Mouse (Mus musculus) CD4-positive, CD25-positive, alpha-beta regulatory T cell, adult 9 weeks (primary cell): ENCODE results near the gene Riox1. TPM values are rescaled to one million over a fixed set of nuclear protein-coding genes. Genes with fewer than 3 reads are reported as not detected.

ENCODE experiments used
- polyA plus RNA-seq: library from polyadenylated mRNA; unstranded; fragments of 100-300 nt; shearing (Covaris generic); gene quantifications from one replicate; pipeline ENCODE4 v1.2.1, GENCODE M21; 2017

Gene Riox1
- 1.3 TPM for polyA plus RNA-seq

GRCm38 (mm10) chr12:83950493-83950839 is at the start of gene Riox1:
Gene Riox1 (plus strand): TSS chr12:83950608.

GRCm38 (mm10) chr12:83921535-83922381 is 28.6 kb upstream of the Riox1 start, which contains the start of gene Numb:
Gene Numb (minus strand): TSS chr12:83921934.

DNA sequence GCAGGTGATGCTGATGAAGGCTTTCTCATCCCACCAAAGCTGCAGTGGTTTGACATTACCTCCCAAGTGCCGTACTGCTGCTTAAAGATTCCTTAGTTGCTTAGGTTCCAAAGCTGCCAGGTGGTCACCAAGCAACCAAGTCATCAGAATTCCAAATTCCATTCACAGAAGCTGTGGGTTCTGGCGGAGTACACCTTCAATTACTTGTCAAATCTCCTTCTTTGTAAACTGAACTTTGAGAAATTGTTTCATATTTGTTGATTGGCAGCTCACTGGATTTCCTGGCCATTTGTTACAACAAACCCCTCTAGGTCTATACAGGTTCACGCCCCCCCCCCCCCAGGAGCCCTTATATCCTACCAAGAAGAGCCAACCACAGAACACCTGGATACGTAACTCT is 34.3 kb downstream of the Riox1 start, which contains the start of gene Heatr4:
Gene Heatr4, minus strand, starts transcription at position 101 of the 400 bp plus-strand sequence.

DNA sequence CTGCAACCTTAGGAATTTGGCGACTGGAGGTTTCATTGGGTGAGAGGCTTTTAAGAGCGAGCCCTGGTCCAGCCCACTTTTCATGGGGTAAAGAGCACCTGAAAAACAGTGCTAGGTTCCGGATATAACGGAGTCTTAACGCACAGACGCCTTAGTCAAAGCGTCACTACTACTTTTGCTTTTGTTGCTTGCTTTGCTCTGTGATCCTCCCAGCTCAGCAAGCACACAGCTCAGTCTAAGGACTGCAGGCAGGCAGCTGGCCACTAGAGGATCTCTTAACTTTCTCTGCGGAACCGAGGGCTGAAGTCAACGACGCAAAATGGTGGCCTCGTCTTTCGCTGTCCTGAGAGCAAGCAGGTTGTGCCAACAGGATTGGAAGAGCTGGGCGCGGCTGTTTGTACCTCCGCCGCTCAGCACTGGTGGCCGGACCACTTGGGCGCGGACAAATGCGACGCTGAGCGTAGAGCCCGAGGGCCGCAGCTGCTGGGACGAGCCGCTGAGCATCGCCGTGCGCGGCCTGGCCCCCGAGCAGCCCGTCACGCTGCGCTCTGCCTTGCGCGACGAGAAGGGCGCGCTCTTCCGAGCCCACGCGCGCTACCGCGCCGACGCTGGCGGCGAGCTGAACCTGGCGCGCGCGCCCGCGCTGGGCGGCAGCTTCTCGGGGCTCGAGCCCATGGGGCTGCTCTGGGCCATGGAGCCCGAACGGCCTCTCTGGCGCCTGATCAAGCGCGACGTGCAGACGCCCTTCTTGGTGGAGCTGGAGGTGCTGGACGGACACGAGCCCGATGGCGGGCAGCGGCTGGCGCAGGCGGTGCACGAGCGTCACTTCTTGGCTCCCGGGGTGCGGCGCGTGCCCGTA is 37.4 kb downstream of the Riox1 start, which contains the start of gene Acot2:
Gene Acot2, plus strand, starts transcription at position 279 of the 859 bp plus-strand sequence.

Other genes starting within 250 kb of the Riox1 start
- not detected for gene Papln, start 187.0 kb upstream of the Riox1 start, polyA plus RNA-seq
- 54.9 TPM for gene Numb, start 28.7 kb upstream of the Riox1 start, polyA plus RNA-seq
- gene Heatr4, start 34.2 kb downstream of the Riox1 start, polyA plus RNA-seq, result not detected
- gene Acot2, start 37.3 kb downstream of the Riox1 start, polyA plus RNA-seq, result 1.3 TPM
- not detected for gene Acot1, start 58.9 kb downstream of the Riox1 start, polyA plus RNA-seq
- gene Acot4, start 87.8 kb downstream of the Riox1 start, polyA plus RNA-seq, result 0.33 TPM
- gene Gm49366, start 88.3 kb downstream of the Riox1 start, polyA plus RNA-seq, result not detected
- gene Acot3, start 101.5 kb downstream of the Riox1 start, polyA plus RNA-seq, result not detected
- gene Acot5, start 118.7 kb downstream of the Riox1 start, polyA plus RNA-seq, result not detected
- gene Acot6, start 150.0 kb downstream of the Riox1 start, polyA plus RNA-seq, result 0.40 TPM
- 0.20 TPM for gene Dnal1, start 163.8 kb downstream of the Riox1 start, polyA plus RNA-seq
- 0.22 TPM for gene Pnma1, start 197.9 kb downstream of the Riox1 start, polyA plus RNA-seq